Mouse (Mus musculus) liver, embryonic 15.5 days (tissue): ENCODE results near the gene Csnk1g2. TPM values are rescaled to one million over a fixed set of nuclear protein-coding genes. Genes with fewer than 3 reads are reported as not detected.
A peak's percentile ranks its signal among the peaks of the same experiment; 100 is the strongest.

Source experiments
- ATAC-seq: fragments of 200-750 bp; cut with Nextera tagmentation; 2 replicates; pipeline ENCODE4 v1.8.0; 2017; ENCODE audit warnings: moderate number of reproducible peaks, mild to moderate bottlenecking, moderate library complexity; ENCODE audit not compliant: insufficient read depth
- H3K27ac ChIP-seq: fragments of 300-500 bp; sonication (generic); replicated peaks from 2 replicates; pipeline ENCODE4 v1.5.1; 2015; ENCODE audit warnings: mild to moderate bottlenecking, inconsistent platforms
- H3K27me3 ChIP-seq: fragments of 300-500 bp; sonication (generic); 2 replicates; pipeline ENCODE4 v1.6.1; 2015; ENCODE audit warnings: mild to moderate bottlenecking, inconsistent platforms
- H3K36me3 ChIP-seq: fragments of 300-500 bp; sonication (generic); replicated peaks from 2 replicates; pipeline ENCODE4 v1.6.1; 2015; ENCODE audit warnings: moderate library complexity, mild to moderate bottlenecking, inconsistent platforms
- H3K4me1 ChIP-seq: fragments of 300-500 bp; sonication (generic); replicated peaks from 2 replicates; pipeline ENCODE4 v1.6.1; 2015; ENCODE audit warnings: inconsistent platforms
- H3K4me2 ChIP-seq: fragments of 300-500 bp; sonication (generic); 2 replicates; pipeline ENCODE4 v1.6.1; 2015; ENCODE audit warnings: moderate library complexity, mild to moderate bottlenecking, inconsistent platforms
- H3K4me3 ChIP-seq: fragments of 300-500 bp; sonication (generic); replicated peaks from 2 replicates; pipeline ENCODE4 v1.5.1; 2015; ENCODE audit warnings: mild to moderate bottlenecking, inconsistent platforms
- H3K9ac ChIP-seq: fragments of 300-500 bp; sonication (generic); 2 replicates; pipeline ENCODE4 v1.6.1; 2015; ENCODE audit warnings: moderate library complexity, mild to moderate bottlenecking, inconsistent platforms
- H3K9me3 ChIP-seq: fragments of 300-500 bp; sonication (generic); replicated peaks from 2 replicates; pipeline ENCODE4 v1.6.1; 2016; ENCODE audit warnings: inconsistent platforms
- WGBS: fragments of 180-500 bp; shearing (Covaris S2); methylation state at CpG from one replicate; pipeline ENCODE4 v1.1.7; 2015; ENCODE audit warnings: mixed read lengths; ENCODE audit not compliant: insufficient replicate concordance; 5-methylcytosine and 5-hydroxymethylcytosine counted together
- polyA plus RNA-seq: library from polyadenylated mRNA; unstranded; fragments of >200 nt; fragmentation: Nextera tagmentation; extraction: Ambion mirVana; gene quantifications from 2 replicates; pipeline ENCODE4 v1.2.1, GENCODE M21; 2015

The Csnk1g2 gene
- polyA plus RNA-seq, 1 experiment from 2014 or later = 49.7 TPM

DNA sequence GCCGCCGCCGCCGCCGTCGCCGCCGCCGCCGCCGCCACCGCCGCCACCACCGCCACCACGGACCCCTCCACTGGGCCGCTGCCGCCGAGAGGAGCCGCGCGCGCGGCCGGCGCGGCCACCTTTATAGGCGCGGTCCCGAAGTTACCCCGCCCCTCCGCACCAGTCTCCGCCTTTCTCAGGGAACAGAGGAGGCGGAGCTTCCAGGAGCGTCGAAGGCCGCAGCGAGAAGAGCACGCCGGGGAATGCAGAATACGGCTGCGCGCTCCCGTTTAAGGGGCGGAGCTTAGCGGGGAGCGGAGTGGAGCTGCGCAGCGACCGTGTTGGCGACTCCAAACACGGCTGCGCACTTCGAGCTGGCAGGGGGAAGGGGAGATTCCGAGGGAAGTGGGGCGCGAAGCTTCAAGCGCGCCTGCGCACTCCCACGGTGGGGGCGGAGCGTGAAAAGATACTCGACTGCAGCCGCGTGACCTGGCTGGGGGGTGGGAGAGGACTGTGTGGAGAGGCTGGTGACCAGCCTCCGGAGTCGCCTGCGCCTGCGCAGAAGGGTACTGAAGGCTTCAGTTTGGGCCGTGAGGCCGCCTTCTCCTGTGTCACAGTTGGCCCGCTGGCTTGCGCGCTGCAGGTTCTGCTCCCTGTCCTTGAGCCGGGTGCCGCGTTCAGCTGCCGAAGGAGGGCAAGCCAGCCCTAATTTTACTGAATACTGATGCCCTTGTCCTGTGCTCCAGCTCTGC lies 53.7 kb downstream of the Csnk1g2 start:
- Histone ChIP-seq H3K27me3 (no peaks in the 10 kb centered on the region), H3K9ac (peak overlapping the region; percentile 98), H3K4me1 (peaks cover 85% of the 10 kb centered on the region), H3K4me2 (peak overlapping the region; percentile 97), H3K9me3 (no peaks in the 10 kb centered on the region), H3K27ac (peak overlapping the region; percentile 100), H3K36me3 (peaks cover 31% of the 10 kb centered on the region), H3K4me3 (peak overlapping the region; percentile 90)
- peak; percentile 82 for ATAC-seq
- WGBS = under 1% methylated on average over 77 of the region's 78 CpGs

- no peaks in the 10 kb centered on the region for H3K9me3 ChIP-seq
- H3K27me3 ChIP-seq = no peaks in the 10 kb centered on the region
- WGBS = 4% methylated on average over 9 of the region's 9 CpGs
- peaks cover 76% of the 10 kb centered on the region for H3K4me1 ChIP-seq
- peak overlapping the region; percentile 97 for H3K4me2 ChIP-seq
- H3K4me3 ChIP-seq = peak overlapping the region; percentile 90
- H3K27ac ChIP-seq = peak overlapping the region; percentile 100
- no peak for ATAC-seq
- H3K9ac ChIP-seq = peak overlapping the region; percentile 77
- H3K36me3 ChIP-seq = peaks cover 21% of the 10 kb centered on the region
These were observed 54.7 kb downstream of the Csnk1g2 start for GRCm38 (mm10) chr10:80677128-80677875.

GRCm38 (mm10) chr10:80677942-80678436 lies 55.4 kb downstream of the Csnk1g2 start, which contains the start of gene Mknk2:
Mknk2 (minus strand) TSS chr10:80678112.
- Histone ChIP-seq H3K27me3 (no peaks in the 10 kb centered on the region), H3K4me2 (peak within 1 kb of the TSS; percentile 97), H3K4me1 (peaks cover 69% of the 10 kb centered on the region), H3K9me3 (no peaks in the 10 kb centered on the region), H3K27ac (peak within 1 kb of the TSS; percentile 100), H3K9ac (peak within 1 kb of the TSS; percentile 77), H3K36me3 (peaks cover 14% of the 10 kb centered on the region), H3K4me3 (peak within 1 kb of the TSS; percentile 90)
- ATAC-seq = peak; percentile 66
- under 1% methylated on average over 8 of the region's 8 CpGs for WGBS

GRCm38 (mm10) chr10:80678601-80679377 lies 56.2 kb downstream of the Csnk1g2 start:
- H3K4me3 ChIP-seq = peak overlapping the region; percentile 90

DNA sequence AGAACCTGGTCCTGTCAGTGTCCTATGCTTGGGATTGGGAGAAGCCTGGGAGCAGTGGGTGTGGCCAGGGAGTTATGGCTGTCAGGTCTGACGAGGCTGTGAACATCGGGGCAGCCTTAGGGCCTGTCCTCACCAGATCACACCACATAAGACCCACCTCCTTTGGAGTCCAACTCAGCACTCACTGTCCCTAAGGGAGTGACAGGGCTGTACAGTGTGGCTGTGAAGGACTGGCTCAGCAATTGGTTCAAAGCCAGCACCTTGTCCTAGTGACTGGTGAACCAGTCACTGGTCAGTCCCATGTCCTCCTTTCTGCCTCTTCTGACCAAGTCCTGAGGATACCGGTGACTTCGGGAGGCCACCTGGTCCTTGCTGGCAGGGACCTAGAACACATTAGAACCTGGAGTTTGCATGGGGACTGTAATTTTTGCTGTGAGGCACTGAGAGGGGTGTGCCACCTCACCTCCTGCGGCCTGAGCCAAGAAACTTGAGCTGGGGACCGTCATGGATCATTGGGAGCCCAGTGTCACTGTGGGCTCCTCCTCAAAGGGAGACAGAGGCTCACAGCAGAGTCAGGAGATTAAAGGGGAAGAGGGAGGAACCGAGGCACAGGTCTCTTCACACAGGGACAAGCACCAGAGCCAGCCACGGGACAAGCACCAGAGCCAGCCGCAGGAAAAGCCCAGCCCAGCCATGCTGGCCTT lies 57.1 kb downstream of the Csnk1g2 start:
- Histone ChIP-seq H3K9me3 (no peaks in the 10 kb centered on the region), H3K27me3 (no peaks in the 10 kb centered on the region), H3K4me3 (no peak overlapping the region), H3K27ac (peak overlapping the region; percentile 100), H3K4me1 (peaks cover 68% of the 10 kb centered on the region), H3K36me3 (peaks cover 9% of the 10 kb centered on the region), H3K9ac (no peak overlapping the region), H3K4me2 (peak overlapping the region; percentile 97; the same call in 1 of the 2 replicates)
- ATAC-seq = no peak
- 52% methylated on average over 9 of the region's 9 CpGs for WGBS

More at GRCm38 (mm10) chr10:80678601-80679377, 56.2 kb downstream of the Csnk1g2 start:
- peak overlapping the region; percentile 77 for H3K9ac ChIP-seq
- H3K36me3 ChIP-seq = peaks cover 14% of the 10 kb centered on the region
- no peak for ATAC-seq
- H3K4me2 ChIP-seq = peak overlapping the region; percentile 97
- peak overlapping the region; percentile 100 for H3K27ac ChIP-seq
- WGBS = 22% methylated on average over 10 of the region's 10 CpGs
- peaks cover 68% of the 10 kb centered on the region for H3K4me1 ChIP-seq
- no peaks in the 10 kb centered on the region for H3K27me3 ChIP-seq
- no peaks in the 10 kb centered on the region for H3K9me3 ChIP-seq

GRCm38 (mm10) chr10:80680260-80680696 lies 57.6 kb downstream of the Csnk1g2 start:
- H3K9ac ChIP-seq = no peak overlapping the region
- no peak overlapping the region for H3K4me3 ChIP-seq
- ATAC-seq = no peak
- peaks cover 68% of the 10 kb centered on the region for H3K4me1 ChIP-seq
- H3K27me3 ChIP-seq = no peaks in the 10 kb centered on the region
- WGBS = 56% methylated on average over 2 of the region's 2 CpGs
- H3K4me2 ChIP-seq = no peak overlapping the region
- peak overlapping the region; percentile 100 for H3K27ac ChIP-seq
- no peaks in the 10 kb centered on the region for H3K9me3 ChIP-seq
- peaks cover 12% of the 10 kb centered on the region for H3K36me3 ChIP-seq

- 79% methylated on average over 6 of the region's 6 CpGs for WGBS
- H3K4me3 ChIP-seq = no peak overlapping the region
- H3K9ac ChIP-seq = no peak overlapping the region
- no peaks in the 10 kb centered on the region for H3K9me3 ChIP-seq
- H3K4me2 ChIP-seq = no peak overlapping the region
- peaks cover 28% of the 10 kb centered on the region for H3K36me3 ChIP-seq
- no peak for ATAC-seq
- peaks cover 77% of the 10 kb centered on the region for H3K4me1 ChIP-seq
- no peak overlapping the region; the same call in 1 of the 2 replicates for H3K27ac ChIP-seq
- H3K27me3 ChIP-seq = no peaks in the 10 kb centered on the region
These were observed 59.4 kb downstream of the Csnk1g2 start for GRCm38 (mm10) chr10:80682003-80682402.

DNA sequence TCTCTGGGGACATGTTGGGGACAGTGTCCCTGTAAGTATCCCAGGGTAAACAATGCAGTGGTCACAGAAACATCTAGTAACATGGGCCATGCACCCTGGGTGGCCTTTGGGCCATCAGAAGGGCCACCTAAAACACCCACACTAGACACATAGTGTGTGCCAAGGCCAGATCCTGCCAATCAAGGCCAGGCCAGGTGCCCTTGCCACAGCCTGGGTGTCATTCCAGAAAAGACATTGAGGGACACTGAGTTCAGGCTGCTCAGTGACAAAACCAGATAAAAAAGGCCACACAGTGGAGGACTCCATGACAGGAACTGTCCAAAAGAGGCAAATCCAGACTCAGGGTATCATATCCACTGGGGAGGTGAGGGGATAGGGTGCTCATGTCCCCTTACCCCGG lies 61.0 kb downstream of the Csnk1g2 start:
- H3K9me3 ChIP-seq = no peaks in the 10 kb centered on the region
- no peak overlapping the region for H3K4me2 ChIP-seq
- peak overlapping the region; percentile 94 for H3K27ac ChIP-seq
- H3K36me3 ChIP-seq = peaks cover 42% of the 10 kb centered on the region
- H3K4me1 ChIP-seq = peaks cover 65% of the 10 kb centered on the region
- no peak for ATAC-seq
- no peaks in the 10 kb centered on the region for H3K27me3 ChIP-seq
- H3K9ac ChIP-seq = no peak overlapping the region
- WGBS = 85% methylated on average over 1 of the region's 1 CpGs
- no peak overlapping the region for H3K4me3 ChIP-seq

DNA sequence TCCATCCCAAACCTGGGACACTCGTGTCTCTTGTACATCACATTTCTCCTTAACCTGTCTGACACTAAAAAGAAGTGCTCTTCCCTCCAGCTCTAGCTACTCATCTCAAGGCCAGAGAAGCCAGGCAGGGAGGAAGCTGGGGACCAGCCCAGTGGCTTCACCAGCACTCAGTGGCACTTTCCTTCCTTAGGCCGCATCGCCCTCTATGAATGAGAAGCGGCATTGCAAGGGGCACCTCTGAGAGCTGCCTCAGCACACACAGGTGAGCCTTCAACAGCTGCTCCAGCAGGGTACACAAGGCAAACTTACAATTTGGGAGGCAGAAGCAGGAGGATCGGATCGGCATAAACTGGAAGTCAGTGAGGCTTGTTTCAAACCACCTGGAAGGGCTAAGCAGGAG lies 61.6 kb downstream of the Csnk1g2 start:
- Histone ChIP-seq H3K9me3 (no peaks in the 10 kb centered on the region), H3K9ac (peak overlapping the region; percentile 55), H3K4me3 (no peak overlapping the region), H3K27me3 (no peaks in the 10 kb centered on the region), H3K36me3 (peaks cover 48% of the 10 kb centered on the region), H3K4me1 (peaks cover 60% of the 10 kb centered on the region), H3K27ac (peak overlapping the region; percentile 94), H3K4me2 (peak overlapping the region; percentile 57)
- WGBS = 46% methylated on average over 6 of the region's 6 CpGs
- ATAC-seq = peak; percentile 60

DNA sequence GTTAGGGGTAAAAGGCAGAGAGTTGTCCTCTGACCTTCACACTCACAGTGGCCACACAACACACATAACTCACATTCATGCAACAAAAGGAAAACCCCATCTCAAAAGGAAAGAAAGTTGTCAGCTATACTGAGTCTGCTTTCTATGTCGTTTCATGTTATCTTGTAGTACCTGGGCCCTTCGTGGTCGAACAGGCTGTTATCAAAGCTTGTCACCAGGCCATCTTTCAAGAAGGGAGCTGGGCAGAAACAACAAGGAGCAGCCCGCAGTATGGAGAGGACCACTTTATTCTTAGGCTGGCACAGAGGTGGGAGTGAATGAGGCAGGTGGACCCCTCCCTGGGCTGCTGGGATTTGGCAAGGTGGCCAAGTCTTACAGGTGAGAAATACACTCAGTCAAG lies 62.3 kb downstream of the Csnk1g2 start:
- WGBS = 18% methylated on average over 4 of the region's 4 CpGs
- Histone ChIP-seq H3K27ac (peak overlapping the region; percentile 94), H3K27me3 (no peaks in the 10 kb centered on the region), H3K4me2 (peak overlapping the region; percentile 57), H3K4me3 (peak overlapping the region; percentile 4), H3K36me3 (peaks cover 56% of the 10 kb centered on the region), H3K9me3 (no peaks in the 10 kb centered on the region), H3K9ac (peak overlapping the region; percentile 55), H3K4me1 (peaks cover 55% of the 10 kb centered on the region)
- ATAC-seq = peak; percentile 84
